Mouse (Mus musculus) forebrain, embryonic 13.5 days (tissue): ENCODE results near the gene Mob2. TPM values are rescaled to one million over a fixed set of nuclear protein-coding genes. Genes with fewer than 3 reads are reported as not detected.

Experiments
- ATAC-seq: fragments of 200-750 bp; cut with Nextera tagmentation; 2 replicates; pipeline ENCODE4 v1.8.0; 2017
- H3K27ac ChIP-seq: fragments of 300-500 bp; sonication (generic); 2 replicates; pipeline ENCODE4 v1.5.1; 2015; ENCODE audit warnings: inconsistent platforms, mild to moderate bottlenecking, moderate library complexity
- H3K27me3 ChIP-seq: fragments of 300-500 bp; sonication (generic); 2 replicates; pipeline ENCODE4 v1.6.1; 2015; ENCODE audit warnings: mild to moderate bottlenecking, inconsistent platforms
- H3K36me3 ChIP-seq: fragments of 300-500 bp; sonication (generic); 2 replicates; pipeline ENCODE4 v1.6.1; 2015; ENCODE audit warnings: mild to moderate bottlenecking, inconsistent platforms; ENCODE audit not compliant: poor library complexity, severe bottlenecking
- H3K4me1 ChIP-seq: fragments of 300-500 bp; sonication (generic); 2 replicates; pipeline ENCODE4 v1.6.1; 2015; ENCODE audit warnings: inconsistent platforms
- H3K4me2 ChIP-seq: fragments of 300-500 bp; sonication (generic); 2 replicates; pipeline ENCODE4 v1.6.1; 2015; ENCODE audit warnings: inconsistent platforms, mild to moderate bottlenecking, moderate library complexity
- H3K4me3 ChIP-seq: fragments of 300-500 bp; sonication (generic); 2 replicates; pipeline ENCODE4 v1.5.1; 2015; ENCODE audit warnings: mild to moderate bottlenecking, inconsistent platforms
- H3K9ac ChIP-seq: fragments of 300-500 bp; sonication (generic); 2 replicates; pipeline ENCODE4 v1.6.1; 2015; ENCODE audit warnings: mild to moderate bottlenecking, inconsistent platforms
- H3K9me3 ChIP-seq: fragments of 300-500 bp; sonication (generic); replicated peaks from 2 replicates; pipeline ENCODE4 v1.6.1; 2016; ENCODE audit warnings: inconsistent platforms
- WGBS: fragments of 180-500 bp; shearing (Covaris S2); methylation state at CpG from one replicate; pipeline ENCODE4 v1.1.7; 2015; 5-methylcytosine and 5-hydroxymethylcytosine counted together
- polyA plus RNA-seq: library from polyadenylated mRNA; unstranded; fragments of >200 nt; fragmentation: Nextera tagmentation; extraction: Ambion mirVana; gene quantifications from 2 replicates; pipeline ENCODE4 v1.2.1, GENCODE M21; 2015

Mob2 gene
- polyA plus RNA-seq, 1 experiment from 2014 or later: 51.0 TPM

DNA sequence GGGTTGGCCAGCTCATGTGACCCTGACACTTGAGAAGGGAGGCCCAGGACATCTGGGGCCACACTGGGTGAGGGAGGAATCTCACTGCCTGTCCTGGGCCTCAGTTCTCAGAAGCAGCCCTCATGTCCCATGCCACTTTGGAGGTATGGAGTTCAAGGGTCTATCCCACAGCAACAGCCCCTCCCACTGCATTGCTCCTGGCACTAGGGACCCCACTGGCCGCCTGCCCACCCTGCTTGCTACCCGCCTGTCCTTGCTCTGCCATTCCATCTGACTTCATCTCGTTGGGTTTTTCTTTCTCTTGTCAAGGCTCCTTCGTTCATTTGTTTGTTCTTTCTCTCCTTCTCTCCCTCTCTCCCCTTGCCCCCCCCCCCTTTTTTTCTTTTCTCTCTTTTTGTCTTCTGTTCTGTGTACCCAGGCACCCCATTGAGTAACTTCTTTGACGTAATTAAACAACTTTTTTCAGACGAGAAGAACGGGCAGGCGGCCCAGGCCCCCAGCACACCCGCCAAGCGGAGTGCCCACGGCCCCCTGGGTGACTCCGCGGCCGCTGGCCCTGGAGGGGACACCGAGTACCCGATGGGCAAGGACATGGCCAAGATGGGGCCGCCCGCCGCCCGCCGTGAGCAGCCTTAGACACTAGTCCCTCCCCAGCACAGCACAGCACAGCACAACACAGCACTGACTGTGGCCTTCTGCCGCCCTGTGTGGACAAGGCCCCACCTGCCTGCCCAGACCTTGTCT, 59.1 kb downstream of the Mob2 start:
- ATAC-seq: peak; percentile 28
- Histone ChIP-seq H3K27ac (no peak overlapping the region), H3K27me3 (no peaks in the 10 kb centered on the region), H3K4me3 (no peak overlapping the region), H3K9me3 (no peaks in the 10 kb centered on the region), H3K4me2 (no peak overlapping the region), H3K36me3 (peaks cover 96% of the 10 kb centered on the region), H3K4me1 (peaks cover 8% of the 10 kb centered on the region; the same call in 1 of the 2 replicates), H3K9ac (no peak overlapping the region)
- WGBS: 69% methylated on average over 22 of the region's 22 CpGs

DNA sequence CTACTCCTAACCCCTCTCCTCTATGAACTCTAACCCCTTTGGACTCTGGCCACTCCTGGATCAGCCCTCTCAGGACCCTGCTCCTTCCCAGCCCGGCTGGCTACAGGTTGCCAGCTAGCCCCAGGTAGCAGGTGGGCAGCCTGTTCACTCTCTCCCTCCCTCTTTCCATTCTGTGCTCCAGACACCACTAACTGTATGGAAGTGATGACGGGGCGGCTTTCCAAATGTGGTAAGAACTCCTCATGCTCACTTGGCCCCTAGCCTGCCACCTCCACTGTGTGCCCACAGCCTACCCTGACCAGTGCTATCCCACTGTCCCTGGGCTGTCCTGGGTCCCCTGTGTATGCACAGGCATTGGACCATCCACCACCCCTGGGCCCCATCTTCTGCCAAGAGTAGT, 60.2 kb downstream of the Mob2 start:
- H3K27me3 ChIP-seq: no peaks in the 10 kb centered on the region
- no peak overlapping the region for H3K4me3 ChIP-seq
- H3K9ac ChIP-seq: no peak overlapping the region
- peaks cover 8% of the 10 kb centered on the region; the same call in 1 of the 2 replicates for H3K4me1 ChIP-seq
- no peak for ATAC-seq
- no peak overlapping the region for H3K4me2 ChIP-seq
- 87% methylated on average over 3 of the region's 3 CpGs for WGBS
- H3K36me3 ChIP-seq: peaks cover 99% of the 10 kb centered on the region
- no peak overlapping the region for H3K27ac ChIP-seq
- H3K9me3 ChIP-seq: no peaks in the 10 kb centered on the region

DNA sequence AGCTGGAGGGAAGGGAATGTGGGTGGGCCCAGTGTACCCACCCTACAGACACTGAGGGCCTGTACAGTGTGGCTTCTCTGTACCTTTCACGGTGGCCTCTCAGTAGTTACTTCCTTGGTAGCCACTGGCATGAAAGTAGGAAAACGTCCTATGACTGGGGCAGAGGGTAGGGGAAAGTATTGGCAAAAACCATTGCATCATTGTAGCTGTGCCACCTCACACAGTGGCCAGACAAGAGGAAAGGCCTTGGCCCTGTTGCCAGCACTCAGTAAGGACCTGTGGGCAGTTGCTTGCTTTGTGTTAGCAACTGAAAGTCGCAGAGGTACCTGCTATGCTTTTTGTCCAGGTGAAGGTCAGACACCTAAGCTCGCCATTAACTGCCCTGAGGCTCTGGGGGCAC, 66.7 kb downstream of the Mob2 start:
- Histone ChIP-seq H3K36me3 (peaks cover 100% of the 10 kb centered on the region), H3K9ac (no peak overlapping the region), H3K27ac (no peak overlapping the region), H3K4me3 (no peak overlapping the region), H3K27me3 (no peaks in the 10 kb centered on the region), H3K4me1 (no peaks in the 10 kb centered on the region), H3K9me3 (no peaks in the 10 kb centered on the region), H3K4me2 (no peak overlapping the region)
- whole genome bisulfite sequencing: 93% methylated on average over 4 of the region's 4 CpGs
- no peak for ATAC-seq

DNA sequence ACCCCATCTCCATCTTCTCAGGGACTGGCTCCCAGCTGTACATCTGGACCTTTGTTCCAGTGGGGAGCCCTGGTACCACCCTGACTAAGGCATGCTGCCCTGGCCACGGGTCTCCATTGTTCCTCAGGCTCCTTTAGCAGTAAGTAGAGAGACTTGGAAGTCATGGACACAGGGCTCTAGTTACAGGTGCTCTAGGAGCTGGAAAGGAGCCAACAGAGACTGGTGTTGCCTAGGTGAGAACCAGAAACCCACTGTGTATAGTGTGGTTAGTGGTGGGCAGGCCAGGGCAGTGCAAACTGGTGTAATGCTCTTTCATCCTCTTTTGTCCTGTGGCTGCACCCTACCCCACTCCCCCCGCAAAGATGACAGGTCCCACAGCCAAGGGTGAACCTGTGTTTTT, 69.7 kb downstream of the Mob2 start:
- 77% methylated on average over 2 of the region's 2 CpGs for WGBS
- no peak for ATAC-seq
- Histone ChIP-seq H3K9ac (no peak overlapping the region), H3K4me3 (no peak overlapping the region), H3K27ac (no peak overlapping the region), H3K27me3 (no peaks in the 10 kb centered on the region), H3K4me1 (no peaks in the 10 kb centered on the region), H3K4me2 (no peak overlapping the region), H3K9me3 (no peaks in the 10 kb centered on the region), H3K36me3 (peaks cover 100% of the 10 kb centered on the region)

DNA sequence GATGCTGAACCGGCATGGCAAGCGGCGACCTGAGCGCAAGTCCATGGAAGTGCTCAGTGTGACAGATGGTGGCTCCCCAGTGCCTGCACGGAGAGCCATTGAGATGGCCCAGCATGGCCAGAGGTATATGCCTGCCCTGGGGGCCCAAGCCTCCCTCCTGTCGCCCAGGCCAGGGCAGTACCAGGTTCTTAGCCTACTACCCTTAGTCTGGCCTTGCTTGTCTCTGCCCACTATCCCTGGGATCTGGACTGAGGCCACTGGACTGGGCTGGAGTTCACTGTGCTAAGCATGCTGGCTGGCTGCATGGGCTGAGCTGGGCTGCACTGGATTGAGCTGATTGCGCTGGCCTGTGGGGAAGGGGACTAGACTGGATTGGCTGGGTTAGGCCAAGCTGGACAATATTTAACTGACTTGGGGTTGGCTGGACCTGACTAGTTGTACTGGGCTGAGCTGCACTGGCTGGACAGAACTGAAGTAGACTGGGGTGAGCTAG, 72.5 kb downstream of the Mob2 start:
- Histone ChIP-seq H3K9me3 (no peaks in the 10 kb centered on the region), H3K4me2 (no peak overlapping the region), H3K4me1 (no peaks in the 10 kb centered on the region), H3K27me3 (no peaks in the 10 kb centered on the region), H3K9ac (no peak overlapping the region), H3K36me3 (peaks cover 100% of the 10 kb centered on the region), H3K27ac (no peak overlapping the region), H3K4me3 (no peak overlapping the region)
- WGBS: 96% methylated on average over 7 of the region's 7 CpGs
- no peak for ATAC-seq

DNA sequence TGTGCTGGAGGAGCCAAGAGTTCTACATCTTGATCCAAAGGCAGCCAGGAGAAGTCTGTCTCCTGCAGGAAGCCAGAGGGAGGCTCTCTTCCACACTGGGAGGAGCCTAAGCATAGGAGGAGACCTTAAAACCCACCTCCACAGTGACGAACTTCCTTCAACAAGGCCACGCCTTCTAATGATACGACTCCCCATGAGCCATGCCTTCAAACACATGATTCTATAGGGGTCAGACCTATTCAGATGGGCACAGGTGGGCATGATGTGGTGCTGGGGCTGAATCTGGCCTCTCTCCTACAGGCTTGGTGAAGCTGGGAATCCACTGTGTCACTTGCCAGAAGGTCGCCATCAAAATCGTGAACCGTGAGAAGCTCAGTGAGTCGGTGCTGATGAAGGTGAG, 79.6 kb downstream of the Mob2 start:
- no peak overlapping the region for H3K4me2 ChIP-seq
- no peak overlapping the region for H3K9ac ChIP-seq
- 96% methylated on average over 7 of the region's 7 CpGs for WGBS
- H3K4me3 ChIP-seq: no peak overlapping the region
- H3K9me3 ChIP-seq: no peaks in the 10 kb centered on the region
- H3K27me3 ChIP-seq: no peaks in the 10 kb centered on the region
- no peak for ATAC-seq
- peaks cover 13% of the 10 kb centered on the region for H3K4me1 ChIP-seq
- H3K36me3 ChIP-seq: peaks cover 51% of the 10 kb centered on the region
- no peak overlapping the region for H3K27ac ChIP-seq

DNA sequence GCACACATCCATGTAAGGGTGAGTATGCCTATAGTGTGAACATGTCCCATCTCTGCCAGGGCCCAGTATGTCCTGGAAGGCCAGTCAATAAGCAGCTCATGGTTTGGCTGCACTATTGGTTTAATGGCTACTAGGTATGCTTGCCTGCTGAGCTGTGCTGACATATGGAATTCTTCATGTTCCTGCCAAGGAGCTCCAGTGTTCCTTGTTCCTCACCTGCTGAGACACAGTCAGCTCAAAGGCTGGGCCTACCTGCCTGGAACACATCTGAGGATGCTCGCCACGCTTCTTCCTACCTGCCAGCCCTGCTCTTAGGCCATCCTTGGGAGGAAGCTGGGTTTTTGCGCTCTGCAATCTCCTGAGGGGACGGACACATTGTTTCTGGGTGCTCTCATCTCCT, 81.6 kb downstream of the Mob2 start:
- H3K4me3 ChIP-seq: no peak overlapping the region
- no peak overlapping the region for H3K27ac ChIP-seq
- no peaks in the 10 kb centered on the region for H3K27me3 ChIP-seq
- ATAC-seq: no peak
- H3K4me1 ChIP-seq: peaks cover 13% of the 10 kb centered on the region
- no peak overlapping the region for H3K9ac ChIP-seq
- WGBS: 94% methylated on average over 4 of the region's 4 CpGs
- H3K36me3 ChIP-seq: peaks cover 31% of the 10 kb centered on the region
- H3K9me3 ChIP-seq: no peaks in the 10 kb centered on the region
- no peak overlapping the region for H3K4me2 ChIP-seq

DNA sequence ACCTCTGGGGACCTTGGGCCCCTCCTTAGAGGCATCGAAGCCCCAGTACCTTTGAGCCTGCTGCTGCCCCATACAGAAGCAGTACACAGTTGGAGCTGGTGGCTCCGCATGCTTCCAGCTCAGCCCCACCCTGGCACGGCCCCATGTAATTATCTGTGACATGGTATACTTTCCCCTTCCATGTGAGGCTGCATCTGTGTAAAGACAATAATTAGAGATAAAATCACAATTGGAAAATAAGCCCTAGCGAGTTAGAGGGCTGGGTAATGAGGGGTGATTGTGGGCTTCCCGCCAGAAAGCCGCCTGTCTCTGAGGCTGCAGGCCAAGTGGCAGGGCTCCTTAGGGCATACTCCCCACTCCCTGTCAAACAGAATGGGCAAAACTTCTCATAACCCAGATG, 82.9 kb downstream of the Mob2 start:
- peak; percentile 71 for ATAC-seq
- H3K4me3 ChIP-seq: no peak overlapping the region
- peaks cover 13% of the 10 kb centered on the region for H3K4me1 ChIP-seq
- H3K27me3 ChIP-seq: no peaks in the 10 kb centered on the region
- H3K36me3 ChIP-seq: peaks cover 19% of the 10 kb centered on the region; the same call in 1 of the 2 replicates
- no peak overlapping the region for H3K9ac ChIP-seq
- no peak overlapping the region for H3K4me2 ChIP-seq
- no peak overlapping the region for H3K27ac ChIP-seq
- 46% methylated on average over 6 of the region's 6 CpGs for WGBS
- no peaks in the 10 kb centered on the region for H3K9me3 ChIP-seq

DNA sequence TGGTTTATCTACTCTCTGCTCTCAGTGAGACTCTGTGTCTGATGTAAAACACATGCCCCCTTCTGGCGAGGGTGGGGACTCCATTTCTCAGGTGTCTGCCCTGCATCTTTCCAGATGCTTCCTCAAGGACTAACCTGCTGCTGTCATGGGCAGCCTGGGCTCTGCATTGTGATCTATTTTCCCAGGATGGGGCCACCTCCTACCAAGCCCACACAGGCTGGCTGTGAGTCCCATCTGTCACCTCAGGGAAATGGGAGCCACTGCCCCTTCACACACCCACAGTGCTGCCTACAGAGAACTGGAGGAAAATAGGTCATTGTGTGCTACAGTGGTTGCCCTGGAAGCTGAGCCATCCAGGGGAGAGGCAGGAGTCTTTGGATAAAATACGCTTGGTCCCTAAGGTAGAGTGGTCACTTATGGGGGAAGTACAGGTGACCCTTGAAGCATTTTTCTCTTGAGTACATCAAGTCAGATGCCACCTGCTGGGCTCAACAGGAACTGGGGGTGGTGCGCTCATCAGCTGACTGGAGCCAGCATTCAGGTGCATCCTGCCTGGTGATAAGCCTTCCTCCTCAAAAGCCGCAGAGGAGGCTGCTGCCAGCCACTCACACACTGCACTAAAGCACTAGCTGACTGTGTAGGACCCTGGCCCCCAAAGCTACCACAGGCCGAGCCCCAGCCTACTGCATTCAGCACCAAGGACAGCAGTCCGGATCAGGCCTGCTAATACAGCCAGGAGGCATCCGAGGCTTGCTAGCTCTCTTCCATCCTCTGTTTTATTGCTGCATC, 87.8 kb downstream of the Mob2 start:
- Histone ChIP-seq H3K4me1 (peaks cover 48% of the 10 kb centered on the region), H3K27me3 (no peaks in the 10 kb centered on the region), H3K9me3 (no peaks in the 10 kb centered on the region), H3K36me3 (no peaks in the 10 kb centered on the region), H3K9ac (no peak overlapping the region), H3K4me3 (no peak overlapping the region), H3K27ac (no peak overlapping the region), H3K4me2 (no peak overlapping the region)
- 50% methylated on average over 7 of the region's 7 CpGs for WGBS
- ATAC-seq: peak; percentile 12

DNA sequence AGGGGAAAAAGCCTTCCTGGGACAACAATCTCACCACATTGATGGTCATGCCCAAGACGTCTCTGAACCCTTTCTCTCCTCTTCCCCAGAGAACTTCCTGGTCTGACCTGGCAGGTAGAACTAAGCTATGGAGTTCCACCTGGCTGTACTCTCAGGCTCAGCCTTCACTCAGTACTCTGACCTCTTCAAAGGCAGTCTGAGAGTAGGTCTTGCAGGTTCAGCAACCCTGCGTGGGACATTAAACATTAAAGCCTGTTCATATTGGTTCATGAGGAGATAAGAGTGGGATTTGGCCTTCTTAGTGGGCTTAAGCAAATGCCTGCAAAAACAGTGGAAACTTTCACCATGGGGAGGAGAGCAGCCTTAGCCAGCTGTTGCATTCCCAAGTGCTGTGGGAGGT, 94.6 kb downstream of the Mob2 start:
- H3K4me1 ChIP-seq: peaks cover 66% of the 10 kb centered on the region
- no peaks in the 10 kb centered on the region for H3K27me3 ChIP-seq
- ATAC-seq: no peak
- no peak overlapping the region for H3K4me2 ChIP-seq
- H3K9me3 ChIP-seq: no peaks in the 10 kb centered on the region
- no peak overlapping the region for H3K27ac ChIP-seq
- WGBS: 91% methylated on average over 2 of the region's 2 CpGs
- H3K36me3 ChIP-seq: peaks cover 9% of the 10 kb centered on the region; the same call in 1 of the 2 replicates
- H3K4me3 ChIP-seq: no peak overlapping the region
- H3K9ac ChIP-seq: no peak overlapping the region

DNA sequence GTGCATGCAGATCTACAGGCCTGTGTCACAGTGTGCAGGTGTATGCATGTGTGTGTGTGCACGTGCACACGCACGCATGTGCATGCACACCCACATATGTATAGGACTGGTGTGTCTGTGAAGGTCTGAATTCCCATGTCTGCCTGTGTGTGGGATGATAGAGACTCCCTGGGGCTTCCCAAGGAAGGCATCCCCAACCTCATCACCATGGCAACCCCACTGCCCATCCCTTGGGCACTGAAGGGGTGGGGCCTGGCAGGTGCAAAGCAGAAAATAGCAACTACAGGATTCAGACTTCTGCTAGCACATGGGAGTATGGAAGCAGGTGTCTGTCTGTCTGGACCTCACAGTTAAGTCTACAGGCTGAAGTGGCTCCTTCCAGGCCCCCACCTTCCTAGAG, 98.3 kb downstream of the Mob2 start:
- H3K27me3 ChIP-seq: no peaks in the 10 kb centered on the region
- no peaks in the 10 kb centered on the region for H3K9me3 ChIP-seq
- peaks cover 71% of the 10 kb centered on the region for H3K4me1 ChIP-seq
- no peak overlapping the region for H3K4me3 ChIP-seq
- H3K27ac ChIP-seq: no peak overlapping the region
- peaks cover 9% of the 10 kb centered on the region; the same call in 1 of the 2 replicates for H3K36me3 ChIP-seq
- 100% methylated on average over 3 of the region's 3 CpGs for WGBS
- no peak overlapping the region for H3K9ac ChIP-seq
- no peak for ATAC-seq
- H3K4me2 ChIP-seq: peak overlapping the region; percentile 21; the same call in 1 of the 2 replicates

DNA sequence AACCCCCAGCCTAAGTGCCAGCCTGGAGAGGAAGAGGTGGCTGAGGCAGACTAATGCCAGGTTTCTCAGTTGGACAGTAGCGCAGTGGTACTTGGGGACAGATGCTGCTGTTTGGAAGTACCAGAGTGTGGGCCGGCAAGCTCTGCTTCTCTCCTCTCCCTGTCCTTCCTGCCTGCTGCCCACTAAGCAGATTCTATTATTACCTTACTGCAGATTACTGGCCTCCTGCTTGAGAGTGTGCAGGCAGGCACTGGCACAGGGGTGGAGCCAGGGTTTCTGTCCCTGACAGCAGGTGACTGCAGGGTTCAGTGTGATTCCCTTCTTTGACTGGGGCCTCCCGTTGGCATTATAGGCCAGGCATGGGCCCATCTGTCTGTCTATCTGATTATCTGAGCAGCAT, 99.4 kb downstream of the Mob2 start:
- Histone ChIP-seq H3K4me1 (peaks cover 77% of the 10 kb centered on the region), H3K36me3 (peaks cover 9% of the 10 kb centered on the region; the same call in 1 of the 2 replicates), H3K4me2 (no peak overlapping the region), H3K27ac (0 out of 2 replicates have a peak overlapping the region, but pooled peaks have one; percentile 21), H3K9ac (no peak overlapping the region), H3K4me3 (no peak overlapping the region), H3K27me3 (no peaks in the 10 kb centered on the region), H3K9me3 (no peaks in the 10 kb centered on the region)
- ATAC-seq: no peak
- WGBS: 66% methylated on average over 3 of the region's 3 CpGs
